Mouse (Mus musculus) right cerebral cortex, postnatal 25 days (tissue): ENCODE data around the gene Bcl2l15.
"Not testable (repeated sequence)": the region's sequence is repeated elsewhere in the genome, so short reads cannot be mapped to it uniquely, and the experiment has no call there.

Source experiments
- DNase-seq: peaks from one replicate; pipeline ENCODE4 v3.0.0; 2022

Gene Bcl2l15

DNA sequence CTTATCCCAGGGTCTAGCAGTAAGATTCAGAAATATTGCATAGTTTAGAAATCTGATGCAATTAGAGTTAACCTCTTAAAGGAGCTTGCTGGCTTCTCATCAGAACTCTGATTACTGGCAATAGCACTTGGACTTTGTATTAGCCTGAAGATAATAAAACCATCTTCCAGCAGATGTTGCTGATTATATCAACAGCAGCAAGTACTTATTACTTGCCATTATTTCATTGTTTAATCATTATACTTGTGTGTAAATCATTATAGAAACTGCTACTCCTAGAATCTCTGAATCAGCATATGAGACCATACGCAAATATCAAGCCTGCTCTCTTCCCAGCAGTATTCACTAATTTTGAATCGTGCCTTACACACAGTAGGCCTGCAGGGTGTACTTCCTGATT is 1.6 kb downstream of the Bcl2l15 start:
- no peak for DNase-seq

DNA sequence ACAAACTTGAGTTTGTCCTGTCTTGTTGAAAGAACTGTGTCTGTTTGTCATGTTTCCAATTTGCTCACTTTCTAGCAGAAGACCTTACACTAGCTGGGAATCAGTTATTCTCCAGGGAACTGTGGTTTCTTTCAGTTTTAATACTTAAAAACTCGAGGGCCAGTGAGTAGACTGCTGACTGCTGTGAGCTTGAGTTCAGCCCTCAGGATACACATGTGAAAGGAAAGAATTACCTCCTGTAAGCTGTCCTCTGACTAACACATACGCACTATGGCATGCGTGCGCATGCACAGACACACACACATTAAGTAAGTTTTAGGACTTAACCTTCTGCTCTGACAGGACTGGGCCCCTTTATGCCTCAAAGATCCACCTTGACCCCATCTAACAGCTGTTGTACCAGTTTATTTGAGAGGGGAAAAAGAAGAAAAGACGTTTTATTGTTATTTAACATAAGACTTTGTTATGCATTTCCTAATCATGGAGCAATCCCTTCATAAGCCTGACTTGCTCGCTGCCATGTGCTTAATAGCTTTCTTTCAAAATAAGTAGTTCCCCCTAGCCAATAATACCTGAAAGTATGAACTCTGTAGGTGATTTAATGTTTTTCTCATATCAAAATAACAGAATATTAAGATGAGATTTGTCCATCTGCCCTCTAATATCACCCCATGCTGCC is 3.0 kb downstream of the Bcl2l15 start:
- DNase-seq, result no peak

DNA sequence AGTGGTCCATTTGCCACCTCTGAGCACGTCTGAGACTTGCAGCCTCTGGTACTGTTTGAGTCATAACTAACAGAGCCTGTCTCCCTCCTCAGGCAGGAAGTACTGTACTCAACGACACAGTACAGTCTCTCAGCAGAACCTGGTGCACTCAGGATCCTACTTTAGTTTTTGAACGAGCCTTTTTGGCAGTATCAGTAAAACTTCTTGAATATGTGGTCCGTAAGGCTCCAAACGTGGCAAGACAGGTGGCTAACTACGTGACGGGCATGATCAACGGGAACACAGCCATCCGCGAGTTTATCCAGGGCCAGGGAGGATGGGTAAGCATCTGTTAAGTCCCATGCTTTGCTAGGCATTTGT is 3.5 kb downstream of the Bcl2l15 start:
- no peak for DNase-seq

DNA sequence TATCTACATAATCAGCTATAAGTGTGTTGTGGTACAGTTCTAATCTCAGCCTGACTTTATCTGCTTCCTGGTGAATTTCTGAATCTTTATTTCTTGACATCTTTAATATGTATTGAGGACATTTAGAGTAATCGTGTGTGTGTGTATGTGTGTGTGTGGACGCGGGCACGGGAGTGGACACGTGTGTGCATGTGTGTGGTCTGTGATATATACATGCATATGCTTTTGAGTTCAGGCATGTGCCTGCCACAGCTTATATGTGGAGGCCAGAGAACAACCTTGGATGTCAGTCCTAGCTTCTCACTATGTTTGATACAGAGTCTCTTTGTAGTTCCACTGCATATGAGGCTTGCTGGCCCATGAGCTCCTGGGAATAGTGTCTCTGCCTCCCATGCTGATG is 4.1 kb downstream of the Bcl2l15 start:
- no peak for DNase-seq

DNA sequence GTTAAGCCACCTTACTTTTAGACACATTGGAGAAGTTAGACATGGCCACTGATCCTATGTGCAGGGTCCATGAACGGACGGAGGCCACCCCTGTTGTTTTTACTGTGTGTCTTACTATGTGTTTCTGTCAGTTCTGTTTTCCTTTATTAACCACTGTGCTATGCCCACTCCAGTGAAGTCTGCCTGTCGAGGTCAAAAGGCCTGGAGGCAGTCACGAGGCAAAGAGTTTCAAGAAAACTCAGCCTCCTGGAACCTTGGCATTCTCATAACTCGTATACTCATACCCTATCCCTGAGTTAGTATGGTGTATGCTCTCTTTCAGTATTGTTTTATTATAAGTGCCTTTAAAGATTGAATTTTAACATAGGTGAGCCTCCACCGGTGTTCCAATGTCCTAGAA is 7.3 kb downstream of the Bcl2l15 start:
- DNase-seq, result no peak

DNA sequence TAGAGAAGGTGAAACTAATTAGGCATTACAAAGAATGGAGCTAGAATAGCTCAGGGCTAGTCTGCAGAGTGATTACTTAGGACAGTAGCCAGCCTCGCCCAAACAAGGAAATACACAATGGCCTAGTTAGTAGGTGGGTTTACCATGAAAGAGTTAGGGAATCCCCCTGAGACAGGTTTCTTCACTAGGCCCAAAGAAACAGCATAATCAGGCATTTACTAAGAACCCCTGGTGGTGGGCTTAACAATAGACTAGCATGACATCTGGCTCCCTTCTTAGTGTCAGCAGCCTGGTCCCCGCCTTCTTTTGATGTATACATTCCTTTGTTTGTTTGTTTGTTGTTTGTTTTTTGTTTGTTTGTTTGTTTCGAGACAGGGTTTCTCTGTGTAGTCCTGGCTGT is 7.8 kb downstream of the Bcl2l15 start:
- DNase-seq, result not testable (repeated sequence)

DNA sequence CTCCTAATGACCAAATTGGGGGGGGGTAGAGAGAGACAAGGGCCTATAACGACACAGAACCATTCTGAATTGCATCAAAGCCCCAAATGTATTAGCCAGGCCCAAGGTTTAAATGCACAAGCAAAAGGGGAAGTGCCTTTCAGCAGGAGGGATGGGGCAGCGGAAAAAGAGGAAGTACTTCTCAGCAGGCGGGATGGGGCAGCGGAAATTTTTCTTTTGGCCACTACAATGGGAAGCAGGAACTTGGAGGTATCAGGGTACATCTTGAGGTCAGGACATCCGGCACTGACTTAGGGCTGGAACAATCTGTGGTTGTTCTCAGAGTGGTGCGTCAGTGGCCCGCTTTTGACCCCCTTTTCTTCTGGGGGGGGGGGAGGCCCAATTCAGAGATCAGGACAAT is 8.5 kb downstream of the Bcl2l15 start:
- DNase-seq, result not testable (repeated sequence)

DNA sequence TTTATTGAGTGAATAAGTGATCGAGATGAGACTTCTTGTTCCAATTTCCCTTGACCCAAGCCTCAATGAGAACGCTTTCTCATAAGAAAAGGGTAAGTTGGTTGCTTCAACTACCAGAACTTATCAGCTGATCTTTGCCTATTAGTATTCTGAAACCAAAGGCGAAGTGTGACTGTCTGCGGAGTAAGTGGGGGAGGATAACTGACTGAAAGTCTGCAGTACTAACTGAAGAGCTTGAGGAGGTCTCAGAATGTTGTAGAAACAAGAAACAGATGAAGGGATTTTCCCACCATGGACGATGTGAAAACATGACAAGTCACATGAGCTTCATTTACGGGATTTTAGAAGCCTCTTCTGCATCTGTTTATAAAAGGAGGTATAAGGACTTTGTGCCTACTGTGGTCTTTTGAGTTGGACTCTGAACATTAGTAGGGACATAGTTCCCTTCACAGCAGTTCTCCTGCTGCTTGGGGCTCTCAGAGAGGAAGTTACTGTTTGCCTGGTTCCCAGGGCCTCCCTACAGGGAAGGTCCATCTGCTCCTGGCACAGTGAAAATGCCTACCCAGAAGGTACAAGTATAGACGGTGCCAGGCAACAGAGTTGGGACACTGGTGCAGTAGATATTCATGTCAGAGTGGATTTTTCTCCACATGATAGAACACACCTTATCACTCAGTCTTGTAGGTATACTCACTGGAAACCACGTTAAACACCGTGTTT is 18.4 kb downstream of the Bcl2l15 start:
- no peak for DNase-seq

DNA sequence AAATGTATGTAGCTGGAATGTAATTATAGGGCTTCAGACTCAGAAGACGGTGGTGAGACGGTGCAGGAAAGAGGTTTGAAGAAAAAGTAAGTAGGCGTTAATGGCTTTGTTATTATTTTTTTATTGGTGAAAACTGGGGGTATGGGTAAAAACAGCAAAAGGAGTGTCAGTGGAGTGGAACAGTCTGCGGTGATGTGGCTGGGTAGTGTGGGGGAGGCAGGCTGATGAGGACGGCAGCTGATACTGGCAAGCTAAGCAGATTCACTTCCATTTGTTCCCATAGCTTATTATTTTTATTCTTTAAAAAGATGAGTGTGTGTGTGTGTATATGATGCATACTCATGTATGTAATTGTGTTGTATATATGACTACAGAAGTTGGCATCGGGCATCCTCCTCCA is 19.1 kb downstream of the Bcl2l15 start:
- DNase-seq, result no peak

DNA sequence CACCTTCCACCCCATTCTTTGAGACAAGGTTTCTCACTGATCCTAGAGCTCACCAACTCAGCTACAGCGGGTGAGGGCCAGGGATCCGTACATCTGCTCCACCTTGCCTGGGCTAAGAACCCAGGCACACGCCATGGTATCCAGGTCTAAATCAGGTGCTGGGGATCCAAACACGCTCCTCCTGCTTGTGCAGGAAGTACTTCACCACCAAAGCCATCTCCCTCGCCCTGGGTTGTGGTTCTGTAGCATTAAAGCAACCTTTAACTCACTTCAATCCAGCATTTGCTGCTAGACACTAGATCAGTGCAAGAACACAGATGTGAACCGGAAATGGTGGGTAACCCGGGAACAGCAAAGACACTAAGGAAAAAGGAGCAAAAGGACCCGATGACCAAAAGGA is 19.5 kb downstream of the Bcl2l15 start:
- no peak for DNase-seq

DNA sequence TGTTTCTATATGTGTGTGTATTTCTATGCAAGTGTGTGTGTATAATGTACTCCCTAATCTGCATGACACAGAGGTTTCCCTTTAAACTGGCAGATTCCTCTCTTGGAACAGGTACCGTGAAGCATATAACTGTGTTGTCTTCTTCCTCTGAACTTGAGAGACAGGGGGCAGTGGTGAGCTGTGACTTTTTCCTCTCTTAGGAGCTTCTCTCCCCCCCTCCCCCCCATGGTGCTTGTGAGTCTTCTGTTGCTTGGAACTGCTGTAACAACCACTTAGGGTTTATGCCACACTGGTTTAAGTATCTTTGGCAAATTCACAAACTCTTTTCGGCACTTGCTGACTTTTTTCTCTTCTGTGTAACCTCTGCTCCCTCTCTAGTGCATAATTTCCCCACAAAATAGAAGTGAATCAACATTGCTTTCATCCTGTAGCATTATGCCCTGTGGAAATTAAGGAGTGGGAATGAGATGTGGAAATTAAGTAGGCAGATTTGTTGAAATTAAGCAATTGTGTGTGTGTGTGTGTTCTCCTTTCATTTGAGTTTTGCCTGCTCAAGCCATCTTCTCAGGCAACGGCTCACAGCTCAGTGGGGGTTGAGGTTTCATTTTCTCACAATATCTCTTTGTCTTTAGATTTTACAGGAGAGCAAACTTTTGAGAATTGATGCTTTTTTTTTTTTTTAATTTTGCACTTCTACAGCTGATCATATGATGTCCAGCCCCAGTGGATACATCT is 20.3 kb downstream of the Bcl2l15 start:
- DNase-seq, result no peak

DNA sequence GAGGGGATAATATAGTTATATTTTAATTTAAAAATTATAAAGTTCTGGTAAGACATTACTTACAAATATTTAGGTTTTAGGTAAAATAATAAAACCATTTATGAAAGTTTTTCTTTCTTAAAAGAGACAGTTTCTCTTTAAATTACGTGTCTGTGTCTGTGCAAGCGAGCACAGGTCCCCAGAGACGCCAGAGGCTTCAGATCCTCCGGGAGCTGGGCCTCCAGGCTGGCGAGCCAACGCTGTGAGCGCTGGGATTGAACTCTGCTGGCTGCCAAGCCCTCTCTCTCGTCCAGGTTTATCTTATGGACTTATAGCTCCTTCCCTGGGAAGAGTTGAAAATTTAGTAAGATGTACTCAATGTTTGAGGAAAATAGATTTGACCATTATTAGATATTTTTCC is 21.4 kb downstream of the Bcl2l15 start:
- no peak for DNase-seq

DNA sequence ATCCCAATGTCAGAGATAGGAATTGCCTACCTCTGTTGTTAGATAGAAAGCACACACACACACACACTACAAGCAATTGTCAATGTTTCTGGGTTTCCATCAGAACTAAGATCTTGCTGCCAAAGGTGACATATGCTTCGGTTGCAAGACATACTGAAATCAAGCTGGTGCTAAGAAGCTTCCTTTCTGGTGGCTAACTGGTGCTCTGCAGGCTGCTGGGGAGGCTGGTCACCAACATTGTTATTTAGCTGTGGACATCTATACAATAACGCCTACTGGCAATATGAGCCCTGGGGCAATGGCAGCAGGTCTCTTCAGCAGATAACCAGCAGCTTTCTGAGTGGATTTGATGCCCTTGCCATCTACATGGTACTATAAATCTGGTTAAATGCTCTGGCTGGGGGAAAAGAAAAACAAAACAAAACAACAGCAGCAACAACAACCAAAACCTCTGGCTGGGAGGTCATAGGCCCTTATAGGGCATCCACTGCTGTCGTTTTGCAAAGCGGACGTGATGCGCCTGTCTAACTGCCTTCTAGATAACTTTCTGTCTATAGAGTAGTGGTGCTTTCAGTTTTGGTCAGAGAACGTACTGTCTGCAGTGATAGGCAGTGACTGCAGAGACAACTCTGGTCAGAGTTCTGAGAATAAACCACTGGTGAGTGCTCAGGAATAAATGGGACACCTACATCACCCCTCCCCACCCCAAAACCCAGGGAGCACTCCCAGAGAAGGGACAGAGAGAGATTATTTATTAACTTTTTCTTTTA is 24.8 kb downstream of the Bcl2l15 start:
- DNase-seq, result no peak

DNA sequence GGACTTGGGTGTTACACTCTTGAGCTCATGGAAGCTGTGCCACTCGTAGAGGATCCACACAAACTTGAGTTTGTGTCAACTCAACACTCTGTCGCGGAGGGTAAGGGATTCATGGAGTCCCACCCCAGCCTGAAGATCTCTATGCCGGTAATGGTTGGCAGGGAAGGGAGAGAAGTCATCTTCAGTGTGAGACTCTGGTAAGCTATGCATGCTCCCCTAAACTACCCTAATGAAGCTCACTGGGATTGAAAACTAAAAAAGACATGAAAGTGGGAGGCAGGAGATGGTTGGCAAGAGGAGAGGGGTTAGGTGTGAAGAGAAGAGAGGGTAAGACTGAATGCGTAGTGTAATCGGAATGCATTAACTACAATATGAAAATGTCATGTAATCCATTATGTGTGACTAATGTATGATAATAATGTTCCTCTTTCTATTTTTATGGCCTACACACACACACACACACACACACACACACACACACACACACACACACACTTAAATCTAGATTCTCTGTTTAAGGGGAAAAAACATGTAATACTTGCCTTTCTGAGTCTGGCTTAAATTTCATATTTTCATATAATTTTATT is 25.7 kb downstream of the Bcl2l15 start:
- DNase-seq, result no peak

DNA sequence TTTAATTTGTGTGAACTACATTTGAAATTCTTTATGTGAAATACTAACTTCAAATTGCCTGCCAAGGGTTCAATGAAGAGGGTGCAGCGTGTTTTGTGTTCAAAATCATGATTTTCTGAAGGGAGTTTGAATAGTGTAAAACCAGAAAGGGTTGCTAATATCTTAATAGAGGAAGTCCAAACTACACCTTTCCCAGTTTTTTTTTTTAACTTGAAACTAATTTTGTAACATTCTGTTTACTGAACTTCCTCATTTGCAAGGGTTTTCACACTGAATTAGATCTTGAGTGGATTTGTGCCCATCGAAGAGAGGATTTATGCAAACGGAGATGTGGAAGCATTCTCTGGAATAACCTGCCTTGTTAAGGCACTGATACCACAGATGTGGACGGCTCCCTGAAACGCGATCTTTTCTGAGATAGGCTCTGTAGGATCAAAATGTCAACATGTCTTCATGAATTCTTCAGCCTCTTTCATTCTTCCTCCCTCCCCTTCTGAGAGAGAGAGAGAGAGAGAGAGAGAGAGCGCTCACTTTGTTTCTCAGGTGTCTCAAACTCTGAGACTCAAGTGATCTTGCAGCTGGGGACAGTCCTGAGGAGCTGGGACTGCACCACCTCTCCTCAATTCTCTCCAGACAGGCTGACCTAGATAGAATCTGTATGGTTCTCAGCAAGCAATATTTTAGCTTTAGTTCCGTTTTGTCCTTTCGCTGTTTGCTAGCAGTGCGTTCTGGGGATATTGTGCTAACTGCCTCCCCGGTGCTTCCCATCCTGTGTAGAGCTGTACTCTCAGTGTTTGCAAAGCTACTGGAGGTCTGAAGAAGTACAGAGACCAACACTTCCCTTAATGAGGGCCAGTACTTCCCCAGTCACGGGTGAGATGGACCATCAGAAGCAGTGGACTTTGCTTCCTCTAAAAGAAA is 26.7 kb downstream of the Bcl2l15 start, which contains the start of gene Ptpn22:
Gene Ptpn22 (plus strand): TSS at position 915 of the 921 bp plus-strand sequence.
- DNase-seq, result no peak

DNA sequence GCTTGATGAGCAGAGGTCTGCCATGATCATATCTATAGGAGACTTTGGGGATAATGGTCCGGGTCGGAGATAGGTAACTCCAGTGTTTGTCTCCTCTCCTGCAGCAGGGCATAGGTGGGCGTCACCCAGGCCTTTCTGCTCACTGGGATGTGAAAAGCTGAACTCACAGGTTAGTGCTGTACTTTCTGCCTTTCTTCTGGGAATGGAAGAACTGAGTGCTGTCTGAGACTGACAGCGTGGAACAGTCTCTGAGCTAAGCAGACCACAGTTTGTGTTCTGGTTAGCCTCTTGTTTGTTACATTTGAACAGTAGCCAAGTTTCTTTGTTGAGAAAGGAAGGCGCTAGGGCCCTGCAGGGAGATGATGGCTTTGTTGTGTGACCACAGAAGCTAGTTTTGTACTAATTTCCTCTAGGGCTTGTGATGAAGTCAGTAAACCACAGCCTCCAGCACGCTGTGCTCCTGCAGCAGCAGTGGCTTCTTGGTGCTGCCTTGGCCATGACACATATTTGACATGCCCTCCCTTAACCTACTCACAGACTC is 27.5 kb downstream of the Bcl2l15 start:
- no peak for DNase-seq

DNA sequence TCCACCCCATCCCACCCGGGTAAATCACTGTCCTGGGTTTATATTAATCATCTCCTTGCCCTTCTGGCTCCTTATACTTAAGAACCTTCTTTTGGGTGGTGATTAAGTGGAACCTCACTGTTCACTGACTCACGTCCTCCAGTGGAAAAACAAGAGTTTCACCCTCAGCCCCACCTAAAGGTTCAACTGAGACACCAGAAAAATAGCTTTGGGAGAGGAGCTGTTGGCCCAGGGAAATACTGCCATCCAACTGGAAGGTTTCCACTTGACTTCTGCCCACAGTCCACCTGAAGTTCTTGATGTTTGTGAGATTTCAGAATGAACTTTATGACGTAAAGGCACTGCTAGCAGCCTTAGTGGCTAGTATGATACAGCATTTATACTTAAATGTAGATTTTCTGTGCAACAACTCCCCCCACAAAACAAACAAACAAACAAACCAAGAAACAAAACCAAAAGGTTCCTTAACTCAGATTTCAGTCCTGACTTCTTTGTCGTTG is 30.4 kb downstream of the Bcl2l15 start:
- DNase-seq, result no peak

DNA sequence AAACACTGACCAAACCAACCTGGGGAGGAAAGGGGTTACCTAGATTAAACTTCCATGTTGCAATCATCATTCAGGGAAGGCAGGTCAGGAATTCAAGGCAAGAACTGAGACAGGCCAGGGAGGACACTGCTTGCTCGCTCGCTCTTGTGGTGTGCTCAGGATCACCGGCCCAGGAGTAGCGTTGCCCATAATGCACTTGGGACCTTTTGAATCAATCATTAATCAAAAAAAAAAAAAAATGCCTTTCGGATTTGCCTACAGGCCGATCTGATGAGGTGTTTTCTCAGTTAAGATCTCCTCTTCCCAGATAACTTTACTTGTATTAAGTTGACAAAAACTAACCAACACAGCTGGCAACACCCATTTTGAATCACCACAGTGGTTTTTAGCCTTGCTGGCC is 31.8 kb downstream of the Bcl2l15 start:
- no peak for DNase-seq

DNA sequence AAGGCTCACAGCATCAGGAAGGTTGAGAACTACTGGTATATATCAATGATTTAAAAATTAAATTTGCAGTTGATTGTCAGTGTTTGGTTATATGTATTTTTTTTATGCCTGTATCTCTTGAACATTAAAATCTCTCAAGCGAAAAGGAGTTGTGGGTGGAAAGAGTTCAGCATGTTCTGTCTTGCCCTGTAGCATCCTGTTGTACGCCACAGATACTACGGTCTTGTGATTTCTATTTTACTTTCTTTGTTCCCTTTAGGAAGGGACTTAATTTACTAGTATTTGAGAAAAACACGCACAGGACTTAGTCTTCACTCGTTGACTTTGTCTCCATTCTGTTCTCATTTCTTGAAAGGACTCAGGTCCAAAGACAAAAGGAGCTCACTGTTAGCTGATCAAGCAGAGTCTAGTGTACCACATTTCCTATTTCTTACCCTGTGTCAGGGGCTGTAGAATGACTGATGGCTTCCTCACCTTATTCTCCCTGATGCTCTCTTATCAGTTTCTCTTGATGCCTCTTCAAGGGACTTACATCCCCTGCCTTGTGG is 35.1 kb downstream of the Bcl2l15 start:
- DNase-seq, result no peak

DNA sequence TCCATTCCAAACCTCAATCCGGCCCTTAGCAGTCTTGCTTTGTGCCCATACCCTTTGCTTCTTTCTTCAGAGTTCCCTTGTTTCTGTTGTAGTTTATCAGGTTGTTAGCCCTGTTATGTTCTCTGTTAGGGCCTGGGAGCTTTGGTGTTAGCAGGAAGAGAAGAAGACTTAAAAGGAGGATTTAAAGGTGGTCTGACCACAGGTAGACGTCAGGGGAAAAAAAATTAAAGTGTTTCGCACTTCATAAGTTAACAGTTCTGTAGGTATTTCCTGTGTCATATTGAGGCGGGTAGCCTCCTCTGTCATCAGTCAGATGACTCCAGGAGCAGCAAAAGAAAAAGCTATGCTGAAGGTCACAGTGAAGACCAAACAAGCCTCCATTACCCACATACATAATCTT is 35.6 kb downstream of the Bcl2l15 start:
- no peak for DNase-seq

DNA sequence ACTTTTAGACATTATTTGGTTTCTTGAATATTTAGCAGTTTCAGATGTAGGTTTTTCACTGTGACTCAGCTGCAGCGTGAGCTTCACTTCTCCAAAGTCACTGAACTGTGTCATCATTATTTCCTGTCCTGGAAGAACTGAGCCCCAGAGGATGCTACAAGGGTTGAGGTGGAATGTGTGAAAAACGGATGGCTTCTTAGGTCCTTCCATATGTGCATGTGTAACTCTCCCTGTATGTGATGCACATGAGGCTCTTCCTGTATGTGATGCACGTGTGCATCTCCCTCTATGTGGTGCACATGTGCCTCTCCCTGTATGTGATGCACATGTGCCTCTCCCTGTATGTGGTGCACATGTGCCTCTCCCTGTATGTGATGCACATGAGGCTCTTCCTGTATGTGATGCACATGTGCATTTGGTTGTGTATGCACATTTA is 40.3 kb downstream of the Bcl2l15 start:
- DNase-seq, result no peak
